Mouse (Mus musculus) adrenal gland, postnatal 14 days (tissue): Measurements from ENCODE around the gene Rapgef3. TPM values are rescaled to one million over a fixed set of nuclear protein-coding genes. Genes with fewer than 3 reads are reported as not detected.

ENCODE experiments used
- DNase-seq: peaks from one replicate; pipeline ENCODE4 v3.0.0; 2021; ENCODE audit warnings: mixed read lengths
- total RNA-seq: library from RNA; stranded (reverse); gene quantifications from 2 replicates; pipeline ENCODE4 v1.2.3, GENCODE M21; 2021

The Rapgef3 gene
- total RNA-seq, 1 experiment from 2014 or later: 22.2 TPM

DNA sequence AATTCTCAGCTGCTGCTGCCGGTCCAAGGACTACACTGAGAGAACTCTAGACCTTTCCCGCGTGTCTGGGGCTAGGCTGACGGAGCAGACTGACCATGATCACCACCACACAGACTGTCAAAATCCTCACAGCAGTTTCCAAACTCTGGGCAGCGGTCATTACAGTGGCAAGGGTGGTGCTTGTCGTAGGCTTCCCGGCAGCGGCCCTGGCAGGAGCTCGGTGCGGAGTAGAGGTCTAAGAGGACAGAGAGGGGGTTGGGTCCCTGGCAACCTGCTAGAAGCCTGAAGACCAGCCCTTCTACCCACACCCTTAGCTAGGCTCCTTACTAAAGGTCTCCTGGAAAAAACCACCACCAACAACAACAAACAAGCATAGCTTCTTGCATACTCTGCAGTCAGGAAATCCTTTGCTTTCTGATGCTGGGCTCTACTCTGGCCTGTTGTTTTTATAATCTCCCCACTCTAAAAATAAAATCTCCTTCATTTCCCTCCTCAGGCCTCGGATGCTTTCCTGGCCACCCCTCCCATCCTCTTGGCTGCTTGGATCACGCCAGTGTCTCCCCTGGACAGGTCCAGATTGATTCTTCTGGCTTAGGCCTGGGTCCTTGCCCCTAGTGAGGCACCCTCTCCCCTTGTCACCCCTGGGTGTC lies 47.6 kb downstream of the Rapgef3 start:
- peak; percentile 33 for DNase-seq

DNA sequence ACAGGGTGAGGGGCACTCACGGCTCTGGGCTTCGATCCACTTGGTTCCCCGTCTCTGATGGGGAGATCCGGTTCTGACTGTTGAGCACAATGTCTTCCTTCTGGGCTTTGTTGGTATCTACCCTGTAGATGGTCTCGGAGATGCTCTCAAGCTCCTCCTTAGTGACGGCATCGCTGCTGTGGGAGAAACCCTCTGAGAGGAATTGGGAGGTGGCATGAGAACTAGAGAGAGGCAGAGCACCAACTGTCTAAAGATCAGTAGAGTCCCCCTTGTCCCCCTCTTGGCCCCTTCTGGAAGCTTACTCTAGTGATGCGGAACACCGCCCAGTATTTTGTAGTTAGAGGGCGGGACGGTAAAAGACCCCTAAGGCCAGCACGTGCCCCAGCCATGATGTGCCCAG lies 48.3 kb downstream of the Rapgef3 start:
- no peak for DNase-seq

- no peak for DNase-seq
Measured at GRCm38 (mm10) chr15:97718535-97719155, 49.1 kb downstream of the Rapgef3 start.

- peak; percentile 81 for DNase-seq
Measured at GRCm38 (mm10) chr15:97717861-97718534, 49.8 kb downstream of the Rapgef3 start.

DNA sequence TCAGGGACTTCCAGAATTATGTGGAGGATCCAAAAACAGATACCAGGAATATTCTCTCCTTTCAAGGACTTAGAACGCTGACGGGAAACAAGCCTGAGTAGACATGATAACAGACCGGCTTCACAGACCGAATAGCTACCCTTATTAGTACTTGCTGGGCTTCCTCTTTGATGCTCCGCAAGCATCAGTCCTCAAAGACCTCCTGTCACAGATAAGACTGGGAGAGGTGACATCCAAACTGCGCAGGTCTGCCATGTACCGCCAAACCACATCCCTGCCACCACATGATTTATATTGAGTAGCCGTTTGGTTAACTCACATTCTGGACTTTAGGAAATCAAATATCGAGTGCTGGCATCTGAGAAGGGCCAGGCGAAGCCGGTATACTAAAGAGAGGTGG lies 51.0 kb downstream of the Rapgef3 start:
- no peak for DNase-seq

GRCm38 (mm10) chr15:97715734-97716133 lies 52.0 kb downstream of the Rapgef3 start:
- no peak for DNase-seq

- no peak for DNase-seq
Measured at GRCm38 (mm10) chr15:97715083-97715482, 52.7 kb downstream of the Rapgef3 start.

DNA sequence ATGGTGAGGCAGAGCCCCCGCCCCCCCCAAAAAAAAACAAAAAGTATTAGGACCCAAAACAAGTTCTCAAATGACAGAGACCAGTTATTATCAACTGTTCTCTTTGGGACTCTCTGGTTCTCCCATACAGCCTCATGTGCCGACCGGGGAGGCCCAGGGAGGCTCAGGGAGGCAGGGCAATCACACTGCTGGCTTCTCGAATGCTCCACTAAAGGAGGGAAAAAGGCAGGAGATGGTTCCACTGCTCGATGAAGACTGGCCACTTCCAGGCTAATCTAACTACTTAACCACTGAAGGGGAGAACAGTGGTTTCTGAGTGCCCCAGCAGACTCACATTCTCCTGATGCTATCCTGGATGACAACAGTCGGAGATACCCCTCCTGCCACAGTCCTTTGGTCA lies 55.2 kb downstream of the Rapgef3 start:
- DNase-seq: no peak

DNA sequence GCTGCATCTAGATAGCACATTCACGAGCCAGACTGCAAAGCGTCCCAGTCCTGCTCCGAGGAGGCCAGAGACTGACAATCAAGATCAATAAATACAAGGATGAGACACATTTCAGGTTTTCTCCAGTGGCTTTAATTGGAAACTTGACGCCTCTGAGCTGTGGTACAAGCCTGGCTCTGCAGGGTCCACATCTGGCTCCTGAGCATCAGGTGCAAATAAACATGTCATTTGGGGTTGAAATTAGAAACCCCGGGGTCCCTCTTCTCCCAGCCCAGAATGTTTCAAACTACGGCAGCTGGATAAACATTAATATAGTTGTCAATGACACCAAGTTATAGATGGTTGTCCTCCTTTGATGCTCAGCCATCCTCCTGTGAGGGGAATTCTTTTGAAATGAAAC lies 56.9 kb downstream of the Rapgef3 start:
- DNase-seq: no peak

GRCm38 (mm10) chr15:97705211-97706050 lies 62.3 kb downstream of the Rapgef3 start, which contains the start of gene Rpap3:
Gene Rpap3 (minus strand): TSS chr15:97705825.
- peak; percentile 94 for DNase-seq

GRCm38 (mm10) chr15:97696616-97697015 lies 71.2 kb downstream of the Rapgef3 start:
- no peak for DNase-seq

Other genes starting within 250 kb of the Rapgef3 start
- 14.6 and 19.3 TPM in 2 replicates for gene Rpap3, start 62.1 kb downstream of the Rapgef3 start, total RNA-seq
- gene Endou, start 36.6 kb downstream of the Rapgef3 start, total RNA-seq: 0.90 and 1.1 TPM in 2 replicates
- gene Slc48a1, start 10.5 kb upstream of the Rapgef3 start, total RNA-seq: 68.8 and 76.9 TPM in 2 replicates
- gene Hdac7, start 76.5 kb upstream of the Rapgef3 start, total RNA-seq: 60.1 and 75.8 TPM in 2 replicates
- 6.6 and 7.0 TPM in 2 replicates for gene Vdr, start 142.7 kb upstream of the Rapgef3 start, total RNA-seq
- 39.4 and 40.9 TPM in 2 replicates for gene Tmem106c, start 196.2 kb upstream of the Rapgef3 start, total RNA-seq
- gene Col2a1, start 236.7 kb upstream of the Rapgef3 start, total RNA-seq: 0.23 TPM in 1 of 2 replicates, not detected in the other